Mouse (Mus musculus) 3134 (cell line): ENCODE measurements around the gene Hist1h2ap.
A peak's percentile ranks its signal among the peaks of the same experiment; 100 is the strongest.
"Not testable (repeated sequence)": the region's sequence is repeated elsewhere in the genome, so short reads cannot be mapped to it uniquely, and the experiment has no call there.

Experiments used
- DNase-seq: peaks from one replicate; pipeline ENCODE4 v3.0.0-alpha.2; 2011; ENCODE audit warnings: low spot score; ENCODE audit not compliant: insufficient read length; ENCODE audit errors: extremely low read depth

The Hist1h2ap gene

GRCm38 (mm10) chr13:21833461-21833860 lies at the start of gene Hist1h2ap, which contains the start of gene Hist1h2br:
Hist1h2ap (minus strand) TSS chr13:21833507.
Hist1h2br (plus strand) TSS chr13:21833743.
- not testable (repeated sequence) for DNase-seq

- peak; percentile 53 for DNase-seq
Measured at GRCm38 (mm10) chr13:21882760-21883405, 49.6 kb upstream of the Hist1h2ap start.

- peak; percentile 70 for DNase-seq
Measured at GRCm38 (mm10) chr13:21881878-21882669, 48.8 kb upstream of the Hist1h2ap start.

GRCm38 (mm10) chr13:21880735-21881134 lies 47.4 kb upstream of the Hist1h2ap start:
- DNase-seq: no peak

GRCm38 (mm10) chr13:21865503-21865902 lies 32.2 kb upstream of the Hist1h2ap start:
- DNase-seq: not testable (repeated sequence)

GRCm38 (mm10) chr13:21861608-21862007 lies 28.3 kb upstream of the Hist1h2ap start:
- no peak for DNase-seq

GRCm38 (mm10) chr13:21855698-21856162 lies 22.4 kb upstream of the Hist1h2ap start:
- peak; percentile 49 for DNase-seq

- peak; percentile 84 for DNase-seq
Measured at GRCm38 (mm10) chr13:21855146-21855545, 21.8 kb upstream of the Hist1h2ap start.

GRCm38 (mm10) chr13:21852215-21852945 lies 19.1 kb upstream of the Hist1h2ap start:
- DNase-seq: no peak

GRCm38 (mm10) chr13:21850696-21851095 lies 17.4 kb upstream of the Hist1h2ap start:
- DNase-seq: not testable (repeated sequence)

- peak; percentile 45 for DNase-seq
Measured at GRCm38 (mm10) chr13:21847883-21848282, 14.6 kb upstream of the Hist1h2ap start.

- DNase-seq: not testable (repeated sequence)
Measured at GRCm38 (mm10) chr13:21846356-21846755, 13.0 kb upstream of the Hist1h2ap start.

GRCm38 (mm10) chr13:21840508-21840907 lies 7.2 kb upstream of the Hist1h2ap start:
- not testable (repeated sequence) for DNase-seq

GRCm38 (mm10) chr13:21831418-21832394 lies 1.6 kb downstream of the Hist1h2ap start, which contains the start of gene Hist1h4n:
Hist1h4n (minus strand) TSS chr13:21832196.
- not testable (repeated sequence) for DNase-seq

- peak; percentile 31 for DNase-seq
Measured at GRCm38 (mm10) chr13:21830344-21830743, 3.0 kb downstream of the Hist1h2ap start.

GRCm38 (mm10) chr13:21828511-21828910 lies 4.8 kb downstream of the Hist1h2ap start:
- DNase-seq: no peak

- not testable (repeated sequence) for DNase-seq
Measured at GRCm38 (mm10) chr13:21820082-21820890, 13.0 kb downstream of the Hist1h2ap start.

- not testable (repeated sequence) for DNase-seq
Measured at GRCm38 (mm10) chr13:21812092-21812491, 21.2 kb downstream of the Hist1h2ap start.

- DNase-seq: not testable (repeated sequence)
Measured at GRCm38 (mm10) chr13:21811539-21811938, 21.8 kb downstream of the Hist1h2ap start, which contains the start of gene Hist1h4m. Hist1h4m (plus strand) TSS chr13:21811746.
